ENCODE assay signal across 22 mouse cellular contexts in the genomic region with DNA sequence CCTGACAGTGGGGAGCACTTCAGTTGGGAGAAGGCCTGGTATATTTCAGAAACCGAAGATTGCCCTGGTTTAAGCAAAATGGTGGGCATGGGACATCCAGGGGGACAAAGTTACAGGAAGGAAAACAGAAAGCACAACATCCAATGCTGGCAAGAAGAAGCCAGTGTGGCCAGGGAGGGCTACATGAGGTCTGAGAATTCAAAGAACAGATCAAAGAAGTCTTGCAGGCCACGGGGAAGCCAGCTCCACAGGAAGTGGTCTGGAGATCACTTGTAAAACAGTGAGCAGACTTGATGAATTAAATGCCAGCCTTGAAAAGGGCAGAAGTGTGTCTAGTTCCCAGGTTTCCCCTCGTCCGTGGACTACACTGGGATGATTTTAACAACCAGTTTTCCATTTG.
A peak's percentile ranks its signal among the peaks of the same experiment; 100 is the strongest.
DNase-seq lines count a peak whose midpoint lies in the region; ATAC-seq lines count a peak whose summit lies in the region.
"Had no signal": no experiment of that assay in that cellular context is flagged by ENCODE, and none has a peak within 500 bp of the region (broad histone marks: within the 10 kb centered on the region; RNA-seq: fewer than 3 reads in every experiment).

No protein-coding gene starts in this region.

- WGBS in hindbrain, embryonic 10.5 days = 39% methylated on average over 4 of the region's 4 CpGs
- WGBS in hindbrain, embryonic 16.5 days = 45% methylated on average over 4 of the region's 4 CpGs
- whole genome bisulfite sequencing in neural tube, embryonic 15.5 days = 52% methylated on average over 4 of the region's 4 CpGs

- no peak overlapping the region for H3K9ac ChIP-seq in hindbrain, embryonic 16.5 days (ENCODE audit: low read depth, low read length)
- H3K9ac ChIP-seq in neural tube, embryonic 15.5 days (replicated peaks) = no peak overlapping the region
- H3K9ac ChIP-seq: limb, embryonic 15.5 days; midbrain, embryonic 12.5 days had no signal

- H3K9me3 ChIP-seq in hindbrain, embryonic 10.5 days = no peaks in the 10 kb centered on the region
- no peaks in the 10 kb centered on the region for H3K9me3 ChIP-seq in hindbrain, embryonic 16.5 days (ENCODE audit: control insufficient read depth, low read length)
- H3K9me3 ChIP-seq in neural tube, embryonic 15.5 days (replicated peaks) = no peaks in the 10 kb centered on the region
- H3K9me3 ChIP-seq: limb, embryonic 15.5 days; midbrain, embryonic 12.5 days had no signal

- H3K4me2 ChIP-seq in hindbrain, embryonic 16.5 days (ENCODE audit: low read length) = no peak overlapping the region
- H3K4me2 ChIP-seq in neural tube, embryonic 15.5 days = no peak overlapping the region
- H3K4me2 ChIP-seq: limb, embryonic 15.5 days; midbrain, embryonic 12.5 days had no signal

- peak overlapping the region; percentile 45; the same call in 1 of the 2 replicates for H3K27ac ChIP-seq in hindbrain, embryonic 10.5 days
- no peak overlapping the region for H3K27ac ChIP-seq in hindbrain, embryonic 16.5 days (ENCODE audit: low read depth, low read length)
- H3K27ac ChIP-seq in neural tube, embryonic 15.5 days (replicated peaks) = no peak overlapping the region
- H3K27ac ChIP-seq: hindbrain, postnatal 0 days; limb, embryonic 15.5 days; midbrain, embryonic 12.5 days had no signal

- DNase-seq in hindbrain, embryonic 10.5 days (ENCODE audit: low spot score) = peak; percentile 35
- DNase-seq in neural tube, embryonic 10.5 days (ENCODE audit: extremely low spot score, low spot score) = peak; percentile 28
- no peak for DNase-seq in right cerebral cortex, adult 2 months (ENCODE audit: low spot score in 2 of 2)
- no peak for DNase-seq in spleen, adult 12 weeks (ENCODE audit: low spot score)
- no peak for DNase-seq in adrenal gland, adult 8-10 months
- DNase-seq: adrenal gland, postnatal 14 days; cerebellum, adult 8-10 months; kidney, adult 18-20 months; kidney, postnatal 14 days; layer of hippocampus, adult 9-11 months; lung, adult 18-20 months; spleen, adult 18-20 months; thymus, adult 18-20 months had no signal

- peaks cover 11% of the 10 kb centered on the region for H3K4me1 ChIP-seq in hindbrain, embryonic 10.5 days (replicated peaks)
- H3K4me1 ChIP-seq in hindbrain, embryonic 16.5 days (ENCODE audit: control insufficient read depth, insufficient read depth, low read depth, low read length) = no peaks in the 10 kb centered on the region; the same call in 1 of the 2 replicates
- H3K4me1 ChIP-seq in neural tube, embryonic 15.5 days = peaks cover 4% of the 10 kb centered on the region; the same call in 1 of the 2 replicates
- H3K4me1 ChIP-seq: limb, embryonic 15.5 days had no signal

- H3K36me3 ChIP-seq in hindbrain, embryonic 10.5 days = no peaks in the 10 kb centered on the region
- no peaks in the 10 kb centered on the region for H3K36me3 ChIP-seq in hindbrain, embryonic 16.5 days (ENCODE audit: control insufficient read depth, insufficient read depth, low read length)
- H3K36me3 ChIP-seq in neural tube, embryonic 15.5 days = no peaks in the 10 kb centered on the region
- H3K36me3 ChIP-seq: limb, embryonic 15.5 days; midbrain, embryonic 12.5 days had no signal

- H3K27me3 ChIP-seq in hindbrain, embryonic 10.5 days (ENCODE audit: insufficient read depth, poor library complexity, severe bottlenecking) = no peaks in the 10 kb centered on the region
- H3K27me3 ChIP-seq in hindbrain, embryonic 16.5 days (replicated peaks; ENCODE audit: control insufficient read depth, insufficient read depth, low read length) = no peaks in the 10 kb centered on the region
- no peaks in the 10 kb centered on the region for H3K27me3 ChIP-seq in neural tube, embryonic 15.5 days (replicated peaks)
- H3K27me3 ChIP-seq: limb, embryonic 15.5 days; midbrain, embryonic 12.5 days had no signal

- no peak overlapping the region for H3K4me3 ChIP-seq in hindbrain, embryonic 10.5 days
- H3K4me3 ChIP-seq in hindbrain, embryonic 16.5 days (ENCODE audit: low read length) = no peak overlapping the region
- H3K4me3 ChIP-seq in neural tube, embryonic 15.5 days (replicated peaks) = no peak overlapping the region
- H3K4me3 ChIP-seq: erythroblast, embryonic 14.5 days; limb, embryonic 15.5 days; midbrain, embryonic 12.5 days; myocyte had no signal

- ATAC-seq in hindbrain, embryonic 16.5 days = no peak
- ATAC-seq in neural tube, embryonic 15.5 days (ENCODE audit: low FRiP score) = no peak
- peak; percentile 51 to 71 for ATAC-seq in hematopoietic stem cell, adult 5-6 weeks (replicated peaks in 1 of 2; ENCODE audit: insufficient read depth in 1 of 2, low FRiP score in 2 of 2, low TSS enrichment in 1 of 2, low read depth in 1 of 2, poor library complexity in 2 of 2, severe bottlenecking in 2 of 2)
- ATAC-seq: forebrain, embryonic 16.5 days; hindbrain, postnatal 0 days had no signal

Comparison
In these comparisons a context has a peak if more than half of its experiments do, and no peak if none do; other contexts are left out.
1. DNase-seq: peak in hindbrain, embryonic 10.5 days (single experiment) and neural tube, embryonic 10.5 days (single experiment); none in right cerebral cortex, adult 2 months (0 of 2), spleen, adult 12 weeks (single experiment) and adrenal gland, adult 8-10 months (single experiment).
2. ATAC-seq: peak in hematopoietic stem cell, adult 5-6 weeks (2 of 2); none in hindbrain, embryonic 16.5 days (single experiment) and neural tube, embryonic 15.5 days (single experiment).